Mouse (Mus musculus) CD4-positive, CD25-positive, alpha-beta regulatory T cell, adult 2 months (primary cell): ENCODE data around the gene B4galt3.

Experiments
- DNase-seq: peaks from one replicate; pipeline ENCODE4 v3.0.0-alpha.2; 2012; ENCODE audit warnings: low read depth, low spot score

B4galt3 gene

GRCm38 (mm10) chr1:171269848-171270572 lies at the start of gene B4galt3:
Gene B4galt3, plus strand, starts transcription at chr1:171270328.
- peak; percentile 96 for DNase-seq

GRCm38 (mm10) chr1:171220871-171221270 lies 49.3 kb upstream of the B4galt3 start:
- DNase-seq = peak; percentile 91

- DNase-seq = peak; percentile 28
Measured at GRCm38 (mm10) chr1:171221281-171222193, 48.6 kb upstream of the B4galt3 start.

GRCm38 (mm10) chr1:171222238-171223155 lies 47.6 kb upstream of the B4galt3 start, which contains the start of gene Tomm40l:
Gene Tomm40l, minus strand, starts transcription at chr1:171222514.
- peak; percentile 97 for DNase-seq

GRCm38 (mm10) chr1:171223168-171223567 lies 47.0 kb upstream of the B4galt3 start:
- peak; percentile 26 for DNase-seq

GRCm38 (mm10) chr1:171223796-171224195 lies 46.3 kb upstream of the B4galt3 start:
- DNase-seq = no peak

- DNase-seq = no peak
Measured at GRCm38 (mm10) chr1:171224857-171225256, 45.3 kb upstream of the B4galt3 start, which contains the start of gene Apoa2. Gene Apoa2, plus strand, starts transcription at chr1:171225054.

- no peak for DNase-seq
Measured at GRCm38 (mm10) chr1:171226780-171227179, 43.3 kb upstream of the B4galt3 start.

- DNase-seq = no peak
Measured at GRCm38 (mm10) chr1:171227879-171228278, 42.2 kb upstream of the B4galt3 start.

- DNase-seq = no peak
Measured at GRCm38 (mm10) chr1:171229750-171230149, 40.4 kb upstream of the B4galt3 start.

- DNase-seq = no peak
Measured at GRCm38 (mm10) chr1:171230215-171230614, 39.9 kb upstream of the B4galt3 start.

GRCm38 (mm10) chr1:171231844-171232243 lies 38.3 kb upstream of the B4galt3 start:
- DNase-seq = no peak

- DNase-seq = no peak
Measured at GRCm38 (mm10) chr1:171232348-171232747, 37.8 kb upstream of the B4galt3 start.

- no peak for DNase-seq
Measured at GRCm38 (mm10) chr1:171232800-171233730, 37.1 kb upstream of the B4galt3 start.

GRCm38 (mm10) chr1:171234126-171234525 lies 36.0 kb upstream of the B4galt3 start, which contains the start of gene Fcer1g:
Gene Fcer1g, minus strand, starts transcription at chr1:171234365.
- DNase-seq = no peak

GRCm38 (mm10) chr1:171234538-171234937 lies 35.6 kb upstream of the B4galt3 start:
- no peak for DNase-seq

GRCm38 (mm10) chr1:171235791-171236190 lies 34.3 kb upstream of the B4galt3 start:
- DNase-seq = no peak

GRCm38 (mm10) chr1:171237438-171237837 lies 32.7 kb upstream of the B4galt3 start:
- no peak for DNase-seq

GRCm38 (mm10) chr1:171238463-171238862 lies 31.7 kb upstream of the B4galt3 start:
- peak; percentile 76 for DNase-seq
